In the genomic region with DNA sequence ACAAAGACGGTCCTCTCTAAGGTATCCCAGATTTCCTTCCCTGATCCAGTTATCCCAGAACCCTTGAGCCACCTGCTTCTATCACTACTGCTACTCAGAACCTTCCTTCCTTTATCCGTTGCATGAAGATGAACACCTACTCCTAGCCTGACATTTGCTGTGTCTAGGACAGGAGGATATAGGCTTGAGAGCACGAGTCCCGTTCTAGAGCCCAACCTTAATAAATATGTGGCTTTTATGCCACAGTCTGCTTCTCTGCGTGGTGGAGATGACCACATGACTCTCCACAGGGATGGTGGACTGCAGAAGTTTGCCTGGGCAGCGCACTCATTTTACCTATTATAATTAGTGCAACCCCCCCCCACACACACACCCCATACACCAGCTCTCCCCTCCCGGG, we compare ENCODE assay signal across 21 mouse cellular contexts. TPM values are rescaled to one million over a fixed set of nuclear protein-coding genes. Genes with fewer than 3 reads are reported as not detected.
DNase-seq lines count a peak whose midpoint lies in the region; ATAC-seq and TF ChIP-seq lines count a peak whose summit lies in the region.
"Had no signal": no experiment of that assay in that cellular context is flagged by ENCODE, and none has a peak within 500 bp of the region (broad histone marks: within the 10 kb centered on the region; RNA-seq: fewer than 3 reads in every experiment).

No protein-coding gene starts in this region.

- no peaks in the 10 kb centered on the region for H3K27me3 ChIP-seq in forebrain, embryonic 10.5 days (ENCODE audit: poor library complexity, severe bottlenecking)
- no peaks in the 10 kb centered on the region for H3K27me3 ChIP-seq in forebrain, postnatal 0 days (ENCODE audit: insufficient read depth, low read length)
- no peaks in the 10 kb centered on the region for H3K27me3 ChIP-seq in hindbrain, embryonic 14.5 days (ENCODE audit: control insufficient read depth, insufficient read depth, low read length)
- H3K27me3 ChIP-seq in hindbrain, embryonic 12.5 days = no peaks in the 10 kb centered on the region
- no peaks in the 10 kb centered on the region for H3K27me3 ChIP-seq in lung, embryonic 16.5 days (ENCODE audit: control insufficient read depth, insufficient read depth, low read depth, low read length)
- H3K27me3 ChIP-seq in limb, embryonic 10.5 days (ENCODE audit: low read depth, poor library complexity, severe bottlenecking) = no peaks in the 10 kb centered on the region
- H3K27me3 ChIP-seq: embryonic facial prominence, embryonic 15.5 days; forebrain, embryonic 15.5 days had no signal

- peaks cover 10% of the 10 kb centered on the region for H3K4me1 ChIP-seq in forebrain, embryonic 10.5 days
- no peaks in the 10 kb centered on the region for H3K4me1 ChIP-seq in forebrain, postnatal 0 days (ENCODE audit: insufficient read depth)
- no peaks in the 10 kb centered on the region for H3K4me1 ChIP-seq in hindbrain, embryonic 14.5 days (replicated peaks; ENCODE audit: control insufficient read depth, insufficient read depth, low read length)
- no peaks in the 10 kb centered on the region for H3K4me1 ChIP-seq in hindbrain, embryonic 12.5 days
- H3K4me1 ChIP-seq in lung, embryonic 16.5 days (replicated peaks; ENCODE audit: control insufficient read depth, insufficient read depth, low read length) = no peaks in the 10 kb centered on the region
- peaks cover 10% of the 10 kb centered on the region for H3K4me1 ChIP-seq in limb, embryonic 10.5 days
- H3K4me1 ChIP-seq: embryonic facial prominence, embryonic 15.5 days; forebrain, embryonic 15.5 days had no signal

- no peak overlapping the region for H3K4me2 ChIP-seq in forebrain, postnatal 0 days (ENCODE audit: low read depth)
- H3K4me2 ChIP-seq in hindbrain, embryonic 14.5 days (replicated peaks) = no peak overlapping the region
- no peak overlapping the region for H3K4me2 ChIP-seq in hindbrain, embryonic 12.5 days (replicated peaks)
- no peak overlapping the region for H3K4me2 ChIP-seq in lung, embryonic 16.5 days (ENCODE audit: low read depth, low read length)
- H3K4me2 ChIP-seq: embryonic facial prominence, embryonic 15.5 days; forebrain, embryonic 15.5 days; heart, embryonic 11.5 days had no signal

- DNase-seq in forebrain, embryonic 10.5 days (ENCODE audit: extremely low spot score, low spot score) = no peak
- DNase-seq in forebrain, postnatal 0 days = no peak
- no peak for DNase-seq in hindbrain, embryonic 14.5 days (ENCODE audit: low spot score)
- DNase-seq in lung, postnatal 14 days = no peak
- no peak for DNase-seq in limb, embryonic 10.5 days (ENCODE audit: low spot score)
- DNase-seq: adrenal gland, adult 8-10 months; adrenal gland, postnatal 36 days; B cell, adult 2 months; cerebellum, adult 2 months; cerebellum, postnatal 14 days; gastrocnemius, postnatal 10 days; heart, adult 18-20 months; heart, postnatal 4 days had no signal

- peak overlapping the region; percentile 58; the same call in 1 of the 2 replicates for H3K27ac ChIP-seq in forebrain, embryonic 10.5 days
- no peak overlapping the region for H3K27ac ChIP-seq in forebrain, postnatal 0 days (ENCODE audit: low read depth, low read length)
- no peak overlapping the region for H3K27ac ChIP-seq in hindbrain, embryonic 14.5 days
- H3K27ac ChIP-seq in hindbrain, embryonic 12.5 days = no peak overlapping the region
- no peak overlapping the region for H3K27ac ChIP-seq in lung, embryonic 16.5 days (ENCODE audit: low read length)
- 0 out of 2 replicates have a peak overlapping the region, but pooled peaks have one; percentile 36 for H3K27ac ChIP-seq in limb, embryonic 10.5 days
- H3K27ac ChIP-seq: embryonic facial prominence, embryonic 15.5 days; forebrain, embryonic 15.5 days had no signal

- no peak overlapping the region for H3K4me3 ChIP-seq in forebrain, embryonic 10.5 days
- no peak overlapping the region for H3K4me3 ChIP-seq in forebrain, postnatal 0 days (ENCODE audit: low read depth, low read length)
- no peak overlapping the region for H3K4me3 ChIP-seq in hindbrain, embryonic 14.5 days (replicated peaks; ENCODE audit: low read length)
- H3K4me3 ChIP-seq in hindbrain, embryonic 12.5 days = no peak overlapping the region
- H3K4me3 ChIP-seq in lung, embryonic 16.5 days (ENCODE audit: low read length) = no peak overlapping the region
- H3K4me3 ChIP-seq in limb, embryonic 10.5 days = no peak overlapping the region
- H3K4me3 ChIP-seq: embryonic facial prominence, embryonic 15.5 days; erythroblast, embryonic 14.5 days; forebrain, embryonic 15.5 days had no signal

- H3K36me3 ChIP-seq in forebrain, embryonic 10.5 days (replicated peaks) = no peaks in the 10 kb centered on the region
- H3K36me3 ChIP-seq in forebrain, postnatal 0 days (ENCODE audit: insufficient read depth) = no peaks in the 10 kb centered on the region
- no peaks in the 10 kb centered on the region for H3K36me3 ChIP-seq in hindbrain, embryonic 14.5 days (replicated peaks; ENCODE audit: control insufficient read depth, insufficient read depth)
- H3K36me3 ChIP-seq in hindbrain, embryonic 12.5 days = no peaks in the 10 kb centered on the region
- no peaks in the 10 kb centered on the region for H3K36me3 ChIP-seq in lung, embryonic 16.5 days (ENCODE audit: control insufficient read depth, insufficient read depth, low read length)
- H3K36me3 ChIP-seq in limb, embryonic 10.5 days = no peaks in the 10 kb centered on the region
- H3K36me3 ChIP-seq: embryonic facial prominence, embryonic 15.5 days; forebrain, embryonic 15.5 days; G1E had no signal

- no peaks in the 10 kb centered on the region for H3K9me3 ChIP-seq in forebrain, embryonic 10.5 days
- H3K9me3 ChIP-seq in forebrain, postnatal 0 days (ENCODE audit: low read length) = no peaks in the 10 kb centered on the region
- H3K9me3 ChIP-seq in hindbrain, embryonic 14.5 days (ENCODE audit: control insufficient read depth, low read length) = no peaks in the 10 kb centered on the region
- H3K9me3 ChIP-seq in hindbrain, embryonic 12.5 days (replicated peaks) = no peaks in the 10 kb centered on the region
- H3K9me3 ChIP-seq in lung, embryonic 16.5 days (ENCODE audit: control insufficient read depth, low read length) = no peaks in the 10 kb centered on the region
- no peaks in the 10 kb centered on the region for H3K9me3 ChIP-seq in limb, embryonic 10.5 days (replicated peaks)
- H3K9me3 ChIP-seq: embryonic facial prominence, embryonic 15.5 days; forebrain, embryonic 15.5 days had no signal

- TF ChIP-seq CTCF in forebrain, postnatal 0 days (IDR thresholded peaks at IDR 0.05; ENCODE audit: low read depth) = no peak

- no peak overlapping the region for H3K9ac ChIP-seq in forebrain, postnatal 0 days
- no peak overlapping the region for H3K9ac ChIP-seq in hindbrain, embryonic 14.5 days
- no peak overlapping the region for H3K9ac ChIP-seq in hindbrain, embryonic 12.5 days
- H3K9ac ChIP-seq in lung, embryonic 16.5 days (ENCODE audit: low read length) = no peak overlapping the region
- H3K9ac ChIP-seq: embryonic facial prominence, embryonic 15.5 days; forebrain, embryonic 15.5 days had no signal

- no peak for ATAC-seq in forebrain, postnatal 0 days
- ATAC-seq in hindbrain, embryonic 14.5 days (ENCODE audit: low FRiP score) = peak; percentile 27; the same call in 1 of the 2 replicates
- no peak for ATAC-seq in hindbrain, embryonic 12.5 days (ENCODE audit: low FRiP score)
- peak; percentile 36; the same call in 1 of the 2 replicates for ATAC-seq in lung, embryonic 16.5 days (ENCODE audit: low read depth)
- ATAC-seq: CD4-positive, CD25-positive, alpha-beta regulatory T cell, adult 4 months; forebrain, embryonic 15.5 days had no signal

- WGBS in forebrain, embryonic 10.5 days = 77% methylated on average over 7 of the region's 7 CpGs
- WGBS in forebrain, postnatal 0 days = 65% methylated on average over 7 of the region's 7 CpGs
- WGBS in hindbrain, embryonic 14.5 days = 60% methylated on average over 7 of the region's 7 CpGs
- WGBS in hindbrain, embryonic 12.5 days = 71% methylated on average over 7 of the region's 7 CpGs
- 44% methylated on average over 7 of the region's 7 CpGs for WGBS in lung, embryonic 16.5 days
- 75% methylated on average over 7 of the region's 7 CpGs for WGBS in limb, embryonic 10.5 days

RNA-seq across cellular contexts. Expression of a gene that starts 16.9 kb away (rescaled TPM):
- 36.7 and 36.8 TPM in 2 replicates for polyA plus RNA-seq in forebrain, embryonic 10.5 days (2016; fragmentation: Nextera tagmentation; extraction: Ambion mirVana)
- total RNA-seq in forebrain, postnatal 0 days (2014; rRNA removed) = 27.7 and 46.9 TPM in 2 replicates
- 47.1 and 76.7 TPM in 2 replicates for polyA plus RNA-seq in forebrain, postnatal 0 days (2015; fragmentation: Nextera tagmentation; extraction: Ambion mirVana)
- 125 and 133 TPM in 2 replicates for polyA plus RNA-seq in hindbrain, embryonic 14.5 days (2014; fragmentation: Nextera tagmentation; extraction: Ambion mirVana)
- polyA plus RNA-seq in hindbrain, embryonic 12.5 days (2016; fragmentation: Nextera tagmentation; extraction: Ambion mirVana) = 42.8 and 48.9 TPM in 2 replicates
- 94.5 and 102 TPM in 2 replicates for polyA plus RNA-seq in lung, embryonic 16.5 days (2015; fragmentation: Nextera tagmentation; extraction: Ambion mirVana)
- polyA plus RNA-seq in limb, embryonic 10.5 days (2016; fragmentation: Nextera tagmentation; extraction: Ambion mirVana) = 34.2 and 35.3 TPM in 2 replicates
- total RNA-seq: G1E had no signal
- polyA plus RNA-seq: G1E had no signal

Comparison
In these comparisons a context has a peak if more than half of its experiments do, and no peak if none do; other contexts are left out.
1. H3K27ac ChIP-seq: peak in forebrain, embryonic 10.5 days (single experiment) and limb, embryonic 10.5 days (single experiment); none in forebrain, postnatal 0 days (single experiment), hindbrain, embryonic 14.5 days (single experiment), hindbrain, embryonic 12.5 days (single experiment) and lung, embryonic 16.5 days (single experiment).
2. ATAC-seq: peak in hindbrain, embryonic 14.5 days (single experiment) and lung, embryonic 16.5 days (single experiment); none in forebrain, postnatal 0 days (single experiment) and hindbrain, embryonic 12.5 days (single experiment).